Mouse (Mus musculus): ENCODE results near the gene Tst.

DNA sequence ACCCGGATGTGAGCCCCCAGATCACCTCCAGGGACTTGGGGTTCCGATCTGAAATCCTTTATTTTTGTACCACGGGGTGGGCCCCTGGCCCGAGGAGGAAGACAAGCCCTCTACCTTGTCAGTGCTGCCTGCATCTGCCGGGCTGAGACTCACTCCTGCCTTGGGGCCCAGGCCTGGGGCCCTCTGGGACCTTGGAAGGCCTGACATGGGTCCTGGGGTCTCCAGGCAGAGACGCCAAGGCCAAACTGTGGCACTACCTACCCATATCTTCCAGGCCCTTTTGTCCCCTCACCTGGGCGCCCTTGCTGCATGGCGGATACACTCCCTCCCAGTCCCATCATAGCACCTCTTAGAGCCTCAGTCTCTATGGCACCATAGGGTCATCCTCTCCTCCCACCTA is 32.8 kb upstream of the Tst start:
- no peak for TF ChIP-seq CTCF (IDR thresholded peaks at IDR 0.05; ENCODE audit: low read depth, low read length)
- no peak for TF ChIP-seq POLR2A (IDR thresholded peaks at IDR 0.05; ENCODE audit: borderline replicate concordance, low read depth, low read length)
